Mouse (Mus musculus) heart, adult 2 months (tissue): ENCODE data around the gene Nr1h4.

Experiments
- CTCF ChIP-seq: fragments of 200-600 bp; IDR thresholded peaks from 2 replicates; pipeline ENCODE4 v1.8.1; 2022; ENCODE audit warnings: antibody characterized with exemption, mild to moderate bottlenecking, moderate library complexity
- POLR2A ChIP-seq: fragments of 200-500 bp; IDR thresholded peaks from 2 replicates; pipeline ENCODE4 v1.6.1; 2011; ENCODE audit warnings: mild to moderate bottlenecking, low read depth, low read length, control low read depth; ENCODE audit not compliant: insufficient read depth

GRCm38 (mm10) chr10:89443623-89444151, 89.7 kb downstream of the Nr1h4 start, which contains the start of gene Gas2l3:
- 0 out of 2 replicates have a peak, but pooled peaks have one; percentile 39 for TF ChIP-seq POLR2A
- TF ChIP-seq CTCF, result no peak
